Mouse (Mus musculus) embryonic facial prominence, embryonic 14.5 days (tissue): ENCODE results near the gene Ttc30a2. TPM values are rescaled to one million over a fixed set of nuclear protein-coding genes. Genes with fewer than 3 reads are reported as not detected.
"Not testable (repeated sequence)": the region's sequence is repeated elsewhere in the genome, so short reads cannot be mapped to it uniquely, and the experiment has no call there.

Source experiments
- ATAC-seq: fragments of 200-750 bp; cut with Nextera tagmentation; 2 replicates; pipeline ENCODE4 v1.8.0; 2017; ENCODE audit warnings: low read depth, moderate number of reproducible peaks, moderate TSS enrichment
- DNase-seq: peaks from one replicate; pipeline ENCODE4 v3.0.0-alpha.2; 2015; ENCODE audit warnings: low spot score
- H3K27ac ChIP-seq: fragments of 300-500 bp; sonication (generic); replicated peaks from 2 replicates; pipeline ENCODE4 v1.5.1; 2014; ENCODE audit warnings: low read depth, mild to moderate bottlenecking, low read length, moderate library complexity
- H3K27me3 ChIP-seq: fragments of 300-500 bp; sonication (generic); replicated peaks from 2 replicates; pipeline ENCODE4 v1.6.1; 2014; ENCODE audit warnings: low read length; ENCODE audit not compliant: control insufficient read depth, insufficient read depth
- H3K36me3 ChIP-seq: fragments of 300-500 bp; sonication (generic); 2 replicates; pipeline ENCODE4 v1.6.1; 2014; ENCODE audit warnings: low read length, mixed read lengths; ENCODE audit not compliant: control insufficient read depth, insufficient read depth
- H3K4me1 ChIP-seq: fragments of 300-500 bp; sonication (generic); 2 replicates; pipeline ENCODE4 v1.6.1; 2014; ENCODE audit warnings: antibody characterized with exemption, low read length; ENCODE audit not compliant: control insufficient read depth, insufficient read depth
- H3K4me2 ChIP-seq: fragments of 300-500 bp; sonication (generic); 2 replicates; pipeline ENCODE4 v1.6.1; 2014; ENCODE audit warnings: low read depth, mild to moderate bottlenecking, low read length, moderate library complexity, mixed read lengths
- H3K4me3 ChIP-seq: fragments of 300-500 bp; sonication (generic); 2 replicates; pipeline ENCODE4 v1.5.1; 2014; ENCODE audit warnings: low read depth, mild to moderate bottlenecking, low read length
- H3K9ac ChIP-seq: fragments of 300-500 bp; sonication (generic); 2 replicates; pipeline ENCODE4 v1.6.1; 2014; ENCODE audit warnings: low read depth, mild to moderate bottlenecking, low read length, moderate library complexity, mixed read lengths
- H3K9me3 ChIP-seq: fragments of 300-500 bp; sonication (generic); 2 replicates; pipeline ENCODE4 v1.6.1; 2016; ENCODE audit warnings: low read length; ENCODE audit not compliant: control insufficient read depth
- WGBS: fragments of 180-500 bp; shearing (Covaris S2); extraction: QIAGEN DNeasy Blood & Tissue Kit; methylation state at CpG from one replicate; pipeline ENCODE4 v1.1.7; 2014; 5-methylcytosine and 5-hydroxymethylcytosine counted together
- polyA plus RNA-seq: library from polyadenylated mRNA; unstranded; fragments of >200 nt; fragmentation: Nextera tagmentation; extraction: Ambion mirVana; gene quantifications from 2 replicates; pipeline ENCODE4 v1.2.1, GENCODE M21; 2014

Gene Ttc30a2
- polyA plus RNA-seq, result 0.43 and 0.56 TPM in 2 replicates

DNA sequence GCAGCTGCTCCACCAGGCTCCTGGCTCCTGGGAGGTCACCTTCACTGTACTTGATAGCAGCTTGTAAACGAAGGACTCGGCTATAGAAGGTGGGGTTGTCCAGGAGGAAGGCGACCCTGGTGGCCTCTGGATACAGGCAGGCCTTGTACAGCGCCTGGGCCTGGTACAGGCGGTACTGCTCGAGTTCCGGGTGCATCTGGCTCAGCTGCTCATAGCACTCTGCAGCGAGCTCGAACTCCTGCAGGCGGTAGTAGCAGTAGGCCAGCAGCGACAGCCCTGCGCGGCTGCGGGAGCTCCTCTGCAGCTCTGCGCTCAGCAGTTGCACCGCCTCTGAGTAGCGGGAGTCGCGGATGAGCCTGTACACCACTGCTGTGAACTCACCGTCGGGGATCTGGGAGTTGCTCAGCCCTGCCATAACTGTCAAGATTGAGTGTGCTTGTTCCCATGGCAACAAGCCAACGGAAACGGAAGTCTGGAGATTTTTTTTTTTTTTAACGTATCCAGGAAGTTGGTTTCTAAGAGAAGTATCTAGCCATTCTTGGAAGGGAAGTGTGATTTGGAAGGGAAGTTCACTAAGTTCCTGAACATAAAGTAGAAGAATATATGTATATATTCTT, at the start of gene Ttc30a2:
Gene Ttc30a2, minus strand, starts transcription at position 419 of the 617 bp plus-strand sequence.
- H3K4me3 ChIP-seq, H3K9ac ChIP-seq, H3K9me3 ChIP-seq, H3K4me1 ChIP-seq, H3K36me3 ChIP-seq, ATAC-seq, H3K4me2 ChIP-seq, H3K27me3 ChIP-seq, H3K27ac ChIP-seq, DNase-seq: not testable (repeated sequence)
- WGBS, result 28% methylated on average over 13 of the region's 24 CpGs

DNA sequence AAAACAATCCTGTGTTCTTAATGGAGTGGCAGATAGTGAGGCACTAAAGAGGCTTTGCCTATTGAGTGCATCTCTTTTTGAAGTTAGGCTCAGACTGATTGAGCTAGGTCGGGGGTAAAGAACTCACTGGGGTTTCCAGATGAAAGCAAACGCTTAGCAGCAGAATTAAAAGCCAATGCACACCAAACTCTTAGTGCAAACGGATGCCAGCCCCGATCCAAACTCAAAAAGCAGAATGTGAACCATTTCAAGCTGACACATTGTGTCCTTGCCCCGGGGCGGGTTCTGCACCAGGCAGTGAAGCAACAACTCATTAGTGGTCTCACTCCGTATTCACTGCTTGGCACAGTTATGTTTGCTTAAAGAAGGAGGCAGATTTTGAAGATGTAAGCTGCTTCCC, 38.9 kb upstream of the Ttc30a2 start:
- ATAC-seq, result no peak
- Histone ChIP-seq H3K9ac (no peak overlapping the region), H3K36me3 (no peaks in the 10 kb centered on the region), H3K4me2 (no peak overlapping the region; the same call in 1 of the 2 replicates), H3K27me3 (no peaks in the 10 kb centered on the region), H3K4me1 (peaks cover 7% of the 10 kb centered on the region; the same call in 1 of the 2 replicates), H3K4me3 (no peak overlapping the region), H3K9me3 (no peaks in the 10 kb centered on the region), H3K27ac (no peak overlapping the region)
- 5% methylated on average over 7 of the region's 7 CpGs for WGBS
- peak; percentile 23 for DNase-seq

DNA sequence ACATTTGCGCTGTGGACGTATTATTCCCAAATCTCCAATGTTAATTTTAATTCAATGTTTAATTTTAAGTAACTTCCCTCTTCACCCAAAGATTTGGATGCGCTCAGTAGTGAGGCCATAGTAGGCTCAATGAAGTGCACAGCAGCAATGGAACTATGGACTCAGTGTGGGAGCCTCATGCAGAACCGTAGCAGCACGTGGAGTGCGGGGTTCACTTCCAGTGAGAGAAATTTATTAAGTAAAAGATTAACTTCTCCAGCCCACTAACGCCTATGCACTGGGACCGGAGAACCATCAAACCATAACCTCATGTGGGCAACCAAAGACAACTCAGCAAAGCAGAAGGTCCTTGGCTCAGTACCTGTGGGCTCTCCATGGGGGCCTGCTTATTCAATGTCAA, 38.2 kb upstream of the Ttc30a2 start:
- Histone ChIP-seq H3K9ac (no peak overlapping the region), H3K27ac (no peak overlapping the region), H3K36me3 (no peaks in the 10 kb centered on the region), H3K4me2 (no peak overlapping the region), H3K4me3 (no peak overlapping the region), H3K4me1 (peaks cover 7% of the 10 kb centered on the region; the same call in 1 of the 2 replicates), H3K9me3 (no peaks in the 10 kb centered on the region), H3K27me3 (no peaks in the 10 kb centered on the region)
- DNase-seq, result no peak
- 91% methylated on average over 8 of the region's 8 CpGs for WGBS
- no peak for ATAC-seq

DNA sequence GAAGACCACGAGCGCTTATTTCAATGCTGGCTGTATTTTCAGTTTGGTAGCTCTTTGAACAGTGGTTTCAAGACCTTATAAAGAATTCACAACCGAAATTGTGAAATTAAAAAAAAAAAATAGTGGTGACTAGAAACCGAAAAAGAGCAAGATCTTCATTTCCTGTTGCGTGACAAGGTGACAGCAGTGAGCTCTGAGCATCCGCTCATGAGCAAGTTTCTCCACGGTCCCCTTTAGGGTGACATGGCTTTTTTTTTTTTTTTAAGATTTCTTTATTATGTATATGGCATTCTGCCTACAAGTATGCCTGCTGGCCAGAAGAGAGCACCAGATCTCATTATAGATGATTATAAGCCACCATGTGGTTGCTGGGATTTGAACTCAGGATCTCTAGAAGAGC, 37.5 kb upstream of the Ttc30a2 start:
- ATAC-seq (no peak), DNase-seq (no peak)
- H3K36me3 ChIP-seq, result no peaks in the 10 kb centered on the region
- no peaks in the 10 kb centered on the region for H3K27me3 ChIP-seq
- H3K4me1 ChIP-seq, result peaks cover 7% of the 10 kb centered on the region; the same call in 1 of the 2 replicates
- H3K9me3 ChIP-seq, result no peaks in the 10 kb centered on the region
- no peak overlapping the region for H3K4me3 ChIP-seq
- H3K27ac ChIP-seq, result no peak overlapping the region
- WGBS, result 93% methylated on average over 7 of the region's 7 CpGs
- no peak overlapping the region for H3K9ac ChIP-seq
- no peak overlapping the region for H3K4me2 ChIP-seq

DNA sequence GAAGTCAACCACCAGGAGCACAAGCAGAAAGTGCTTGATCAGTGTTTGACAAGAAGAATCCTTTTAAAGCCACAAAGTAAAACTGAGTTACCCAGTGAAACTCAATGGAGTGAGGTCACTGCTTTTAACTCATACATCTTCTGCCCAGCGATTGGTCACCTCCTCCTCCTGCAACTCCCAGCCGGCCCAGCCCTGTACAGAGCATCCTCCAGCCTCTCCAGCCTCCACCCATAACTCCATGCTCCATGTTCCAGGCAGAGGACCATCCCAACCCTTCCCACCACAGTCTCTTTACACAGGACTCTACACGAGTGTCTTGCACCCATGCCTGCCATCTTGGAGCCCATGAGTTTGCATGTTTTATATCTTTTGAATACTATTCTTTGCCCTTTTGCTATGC, 36.7 kb upstream of the Ttc30a2 start:
- WGBS, result 81% methylated on average over 3 of the region's 3 CpGs
- Histone ChIP-seq H3K4me3 (no peak overlapping the region), H3K4me1 (peaks cover 7% of the 10 kb centered on the region; the same call in 1 of the 2 replicates), H3K36me3 (no peaks in the 10 kb centered on the region), H3K27me3 (no peaks in the 10 kb centered on the region), H3K27ac (no peak overlapping the region), H3K4me2 (no peak overlapping the region), H3K9ac (no peak overlapping the region), H3K9me3 (no peaks in the 10 kb centered on the region)
- ATAC-seq (no peak), DNase-seq (no peak)

DNA sequence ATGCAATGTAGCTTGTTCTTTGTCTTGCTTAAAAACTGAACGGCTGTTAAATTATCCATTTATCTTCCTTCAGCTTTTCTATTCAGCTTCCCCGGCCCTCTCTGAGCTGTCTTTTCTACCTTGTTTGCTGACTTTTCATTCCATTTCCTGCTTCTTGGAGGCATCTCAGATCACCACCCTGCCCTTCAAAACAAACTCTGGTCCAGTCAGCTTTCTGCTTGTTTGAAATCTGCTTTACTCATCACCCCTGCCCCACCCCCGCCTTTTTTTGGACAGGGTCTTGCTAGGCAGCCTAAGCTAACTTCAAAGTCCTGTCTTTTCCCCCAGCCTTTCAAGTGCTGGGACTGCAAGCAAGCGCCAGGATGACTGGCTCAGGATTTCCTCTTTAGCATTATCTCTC, 28.2 kb upstream of the Ttc30a2 start:
- 19% methylated on average over 4 of the region's 4 CpGs for WGBS
- Histone ChIP-seq H3K9me3 (no peaks in the 10 kb centered on the region), H3K4me1 (no peaks in the 10 kb centered on the region), H3K9ac (no peak overlapping the region), H3K27me3 (no peaks in the 10 kb centered on the region), H3K36me3 (no peaks in the 10 kb centered on the region), H3K27ac (no peak overlapping the region), H3K4me2 (no peak overlapping the region), H3K4me3 (no peak overlapping the region)
- no peak for DNase-seq
- ATAC-seq, result no peak

DNA sequence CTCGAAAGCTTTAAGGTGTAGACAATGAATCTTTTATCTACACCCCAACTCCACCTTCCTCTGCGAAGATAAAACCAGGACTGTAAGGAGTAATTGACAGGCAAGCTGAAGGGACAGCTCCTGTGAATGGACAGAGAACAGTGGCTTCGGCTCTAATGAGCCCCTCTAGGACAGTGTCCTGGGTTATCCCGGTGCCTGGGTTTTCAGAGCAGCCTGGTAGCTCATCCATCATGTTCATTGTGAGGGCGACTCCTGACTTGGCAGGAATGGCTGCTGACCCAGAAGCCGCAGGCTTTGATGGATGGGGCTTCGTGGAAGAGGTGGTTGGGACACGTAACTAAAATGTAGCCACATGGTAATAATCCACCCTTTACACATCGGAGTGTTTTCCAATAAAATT, 24.9 kb upstream of the Ttc30a2 start:
- no peak overlapping the region for H3K4me2 ChIP-seq
- H3K27me3 ChIP-seq, result no peaks in the 10 kb centered on the region
- DNase-seq (no peak), ATAC-seq (no peak)
- H3K4me3 ChIP-seq, result no peak overlapping the region
- peaks cover 7% of the 10 kb centered on the region; the same call in 1 of the 2 replicates for H3K4me1 ChIP-seq
- 68% methylated on average over 9 of the region's 9 CpGs for WGBS
- no peaks in the 10 kb centered on the region for H3K36me3 ChIP-seq
- no peak overlapping the region for H3K9ac ChIP-seq
- H3K9me3 ChIP-seq, result no peaks in the 10 kb centered on the region
- H3K27ac ChIP-seq, result no peak overlapping the region

DNA sequence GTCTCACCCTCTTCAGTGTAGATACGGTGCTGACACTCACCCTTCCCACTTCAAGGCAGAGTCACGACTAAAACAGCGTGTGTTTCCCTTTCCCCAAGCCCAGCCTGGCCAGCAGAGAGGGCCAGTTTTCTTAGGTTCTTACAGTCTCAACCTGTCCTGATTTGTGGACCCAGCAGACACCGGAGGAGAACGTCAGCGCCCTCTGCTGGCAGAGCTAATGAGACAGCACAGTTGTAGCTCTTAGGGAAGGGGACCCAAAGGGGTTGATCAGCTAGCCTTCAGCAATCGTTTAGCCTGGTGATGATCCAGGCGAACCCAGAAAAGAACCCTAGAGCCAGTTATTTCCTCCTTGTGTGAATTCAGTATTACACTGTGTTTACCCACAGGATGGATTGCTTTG, 23.4 kb upstream of the Ttc30a2 start:
- Histone ChIP-seq H3K27ac (no peak overlapping the region), H3K9ac (no peak overlapping the region), H3K4me3 (no peak overlapping the region), H3K4me1 (peaks cover 7% of the 10 kb centered on the region; the same call in 1 of the 2 replicates), H3K36me3 (no peaks in the 10 kb centered on the region), H3K4me2 (no peak overlapping the region), H3K9me3 (no peaks in the 10 kb centered on the region), H3K27me3 (no peaks in the 10 kb centered on the region)
- DNase-seq, result peak; percentile 39
- no peak for ATAC-seq
- WGBS, result 37% methylated on average over 8 of the region's 8 CpGs

DNA sequence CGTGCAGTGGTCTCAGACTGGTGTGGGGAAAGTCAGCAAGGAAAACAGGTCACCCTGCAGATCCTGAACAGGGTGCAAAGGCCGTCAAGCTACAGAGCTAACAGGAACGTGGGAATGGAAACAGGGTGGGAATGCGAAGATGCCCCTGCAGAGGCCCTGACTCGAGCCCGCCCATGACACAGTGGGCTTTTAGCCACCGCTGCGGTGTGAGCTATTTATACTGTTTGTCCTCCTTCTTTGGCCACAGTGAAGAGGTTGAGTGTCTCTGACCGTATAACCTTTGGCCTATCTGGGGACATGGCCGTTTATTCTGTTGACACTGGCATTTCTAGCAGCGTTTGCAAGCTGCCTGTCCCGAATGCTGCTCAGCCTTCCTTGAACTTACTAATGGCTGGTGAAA, 21.7 kb upstream of the Ttc30a2 start:
- Histone ChIP-seq H3K4me2 (no peak overlapping the region), H3K9me3 (no peaks in the 10 kb centered on the region), H3K4me3 (no peak overlapping the region), H3K9ac (no peak overlapping the region), H3K4me1 (peaks cover 7% of the 10 kb centered on the region; the same call in 1 of the 2 replicates), H3K27ac (no peak overlapping the region), H3K27me3 (no peaks in the 10 kb centered on the region), H3K36me3 (no peaks in the 10 kb centered on the region)
- ATAC-seq, result no peak
- DNase-seq, result no peak
- 35% methylated on average over 12 of the region's 12 CpGs for WGBS
